Mouse (Mus musculus): ENCODE measurements around the gene Dnah12.
"Not testable (repeated sequence)": the region's sequence is repeated elsewhere in the genome, so short reads cannot be mapped to it uniquely, and the experiment has no call there.

The Dnah12 gene

DNA sequence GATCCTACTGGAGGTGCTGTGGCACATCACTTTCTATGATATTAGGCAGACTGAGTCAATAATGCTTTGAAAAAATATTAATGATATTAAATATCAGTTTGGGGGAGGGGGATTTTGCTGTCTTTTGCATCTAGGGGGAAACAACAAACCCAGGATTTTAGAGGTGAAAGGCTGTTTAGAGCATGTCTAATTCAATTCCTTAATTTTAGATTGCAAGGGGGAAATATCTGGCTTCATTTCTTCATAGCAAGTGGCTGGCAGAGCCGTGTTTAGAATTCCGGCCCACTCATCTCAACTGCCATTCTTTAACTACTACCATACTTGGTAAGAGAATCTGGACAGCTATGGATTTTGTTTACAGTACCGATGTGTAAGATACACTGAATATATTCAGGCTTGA, at the start of gene Dnah12:
Dnah12 (plus strand) TSS at position 301 of the 400 bp plus-strand sequence.
- no peak for DNase-seq

DNA sequence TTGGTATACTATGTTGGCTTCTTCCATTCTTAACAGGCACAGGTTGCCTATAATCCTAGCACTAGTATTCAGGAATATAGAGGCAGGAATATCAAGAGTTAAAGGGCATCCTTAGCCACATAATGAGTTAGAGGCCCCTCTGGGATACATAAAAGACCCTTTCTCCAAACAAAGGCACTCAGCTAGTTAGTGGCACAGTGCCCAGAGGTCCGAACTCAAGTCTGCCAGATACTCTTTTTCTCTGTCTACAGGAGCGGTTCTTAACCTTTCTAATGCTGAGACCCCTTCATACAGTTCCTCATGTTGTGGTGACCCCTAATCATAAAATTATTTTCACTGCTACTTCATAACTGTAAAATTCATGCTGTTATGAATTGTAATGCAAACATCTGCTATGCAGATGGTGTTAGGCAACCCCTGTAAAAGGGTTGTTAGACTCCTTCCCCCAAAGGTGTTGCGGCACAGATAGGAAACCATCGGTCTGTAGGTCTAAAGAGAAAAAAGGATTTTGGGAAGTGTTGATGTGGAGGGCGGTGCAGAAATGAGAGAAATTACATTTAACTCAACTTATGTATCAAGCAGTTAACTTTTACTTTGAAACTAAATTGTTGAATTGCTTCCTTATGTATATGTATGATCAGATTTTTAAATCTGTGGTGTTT, 47.0 kb upstream of the Dnah12 start:
- no peak for DNase-seq

DNA sequence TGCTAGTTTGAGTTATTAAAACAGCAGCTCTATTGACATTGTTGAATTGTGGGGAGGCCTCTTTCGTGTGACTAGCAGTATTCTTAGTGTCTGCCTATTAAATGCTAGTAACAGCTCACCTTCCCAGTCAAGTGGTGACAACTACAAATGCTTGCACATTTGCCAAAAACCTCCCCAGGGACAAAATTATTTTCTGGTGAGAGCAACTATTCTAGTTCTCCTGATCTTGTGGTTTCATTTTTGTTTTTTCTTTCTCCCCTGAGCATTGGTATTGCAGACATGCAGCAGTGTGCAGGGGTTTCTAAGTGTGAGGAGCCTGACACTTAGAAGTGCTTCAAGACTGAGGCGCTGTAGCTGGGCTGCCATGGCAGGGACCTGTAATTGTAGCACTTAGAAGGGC, 45.3 kb upstream of the Dnah12 start:
- DNase-seq: no peak

DNA sequence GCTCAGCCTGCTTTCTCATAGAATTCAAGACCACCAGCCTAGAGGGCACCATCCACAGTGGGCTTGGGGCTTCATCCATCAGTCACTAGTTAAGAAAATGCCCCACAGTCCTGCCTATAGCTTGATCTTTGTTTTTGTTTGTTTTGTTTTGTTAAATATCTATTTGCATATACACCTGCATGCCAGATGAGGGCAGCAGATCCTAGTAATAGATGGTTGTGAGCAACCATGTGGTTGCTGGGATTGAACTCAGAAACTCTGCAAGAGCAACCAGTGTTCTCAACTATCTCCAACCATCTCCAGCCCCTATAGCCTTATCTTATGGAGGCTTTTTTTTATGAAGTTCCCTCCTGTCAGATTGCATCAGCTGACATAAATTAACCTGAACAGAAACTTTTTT, 41.2 kb upstream of the Dnah12 start:
- no peak for DNase-seq

DNA sequence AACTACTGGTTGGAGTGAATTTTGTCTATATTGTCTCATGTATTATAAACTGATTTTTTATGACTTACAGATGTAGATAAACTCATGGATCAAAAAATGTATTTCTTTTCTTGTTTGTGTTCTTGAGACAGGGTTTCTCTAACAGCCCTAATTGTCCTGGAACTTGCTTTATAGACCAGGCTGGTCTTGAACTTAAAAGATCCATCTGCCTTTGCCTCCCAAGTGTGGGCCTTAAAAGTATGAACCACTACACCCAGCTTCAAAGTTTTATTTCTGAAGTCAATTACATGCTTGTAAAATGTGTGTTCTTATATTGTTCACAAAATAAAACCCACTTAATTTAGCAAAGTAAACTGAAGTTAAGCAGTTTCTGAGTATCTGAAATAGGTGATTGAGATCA, 34.9 kb upstream of the Dnah12 start:
- no peak for DNase-seq

DNA sequence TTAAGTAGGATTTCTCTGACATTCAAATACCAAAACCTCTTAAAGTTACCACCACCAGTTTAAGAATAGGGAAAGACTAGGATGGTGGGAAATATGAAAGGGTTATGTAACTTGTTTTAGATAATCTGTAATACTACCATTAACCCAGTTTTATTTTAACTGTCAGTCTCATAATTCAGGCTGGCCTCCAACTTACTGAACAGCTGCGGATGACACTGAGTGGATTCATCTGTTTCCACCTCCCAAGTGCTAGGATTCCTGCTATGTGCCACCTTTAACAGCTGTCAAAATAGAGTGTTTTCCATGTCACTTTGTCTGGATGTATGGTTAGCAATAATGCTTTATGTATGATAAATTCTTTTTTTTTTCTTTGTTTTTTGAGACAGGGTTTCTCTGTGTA, 32.8 kb upstream of the Dnah12 start:
- DNase-seq: no peak

DNA sequence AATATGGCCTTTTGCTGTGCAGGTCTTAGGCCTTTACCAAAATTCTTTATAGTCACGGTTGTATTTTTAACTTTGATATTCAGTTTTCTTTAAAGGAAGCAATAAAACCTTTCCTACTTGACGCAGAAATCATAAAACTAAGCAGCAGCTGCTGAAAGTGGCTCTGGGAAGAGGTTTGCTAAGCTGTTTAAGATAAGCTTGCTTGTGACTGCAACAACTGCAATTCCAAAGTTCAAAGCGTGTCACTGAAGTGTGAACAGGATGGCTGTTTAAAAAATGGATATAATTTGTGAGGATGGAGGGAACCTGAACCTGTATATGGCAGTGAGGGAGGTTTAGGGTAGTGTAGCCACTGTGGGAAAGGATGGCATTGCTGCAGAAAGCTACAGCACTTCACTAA, 31.1 kb upstream of the Dnah12 start:
- DNase-seq: no peak

DNA sequence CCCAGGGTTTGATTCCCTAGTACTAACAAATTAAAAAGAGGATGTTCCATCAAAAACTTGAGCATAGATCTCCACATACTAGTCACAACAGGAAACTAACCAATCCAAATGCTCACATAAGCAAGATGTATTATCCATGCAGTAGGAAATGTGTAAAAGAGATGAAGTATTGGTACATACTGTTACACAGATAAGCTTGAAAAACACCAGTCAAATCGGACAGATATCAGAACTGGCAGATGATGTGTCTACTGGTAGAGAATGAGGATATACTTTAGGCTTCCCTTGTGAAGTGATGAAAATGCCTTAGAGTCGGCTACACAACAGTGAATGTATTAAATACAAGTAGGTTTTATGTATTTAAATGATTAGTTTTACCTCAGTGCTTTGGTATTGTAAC, 30.6 kb upstream of the Dnah12 start:
- no peak for DNase-seq

DNA sequence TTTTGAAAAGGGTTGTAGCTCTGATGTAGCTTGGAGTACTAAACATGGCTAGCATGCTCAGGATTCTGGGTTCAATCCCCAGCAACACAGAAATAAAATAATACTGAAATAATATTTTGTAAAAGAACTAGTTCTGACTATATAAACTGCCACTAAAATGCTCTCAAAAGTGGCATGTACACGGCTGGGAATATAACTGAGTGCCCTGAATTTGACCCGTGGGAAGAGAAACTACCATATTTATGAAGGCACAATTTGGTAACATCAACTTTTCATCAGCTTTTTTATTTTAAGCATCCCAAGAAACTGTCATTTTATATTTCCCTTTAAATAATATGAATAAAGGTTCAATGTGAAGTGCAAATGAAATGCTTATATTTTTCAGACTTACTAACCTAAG, 29.2 kb upstream of the Dnah12 start:
- no peak for DNase-seq

DNA sequence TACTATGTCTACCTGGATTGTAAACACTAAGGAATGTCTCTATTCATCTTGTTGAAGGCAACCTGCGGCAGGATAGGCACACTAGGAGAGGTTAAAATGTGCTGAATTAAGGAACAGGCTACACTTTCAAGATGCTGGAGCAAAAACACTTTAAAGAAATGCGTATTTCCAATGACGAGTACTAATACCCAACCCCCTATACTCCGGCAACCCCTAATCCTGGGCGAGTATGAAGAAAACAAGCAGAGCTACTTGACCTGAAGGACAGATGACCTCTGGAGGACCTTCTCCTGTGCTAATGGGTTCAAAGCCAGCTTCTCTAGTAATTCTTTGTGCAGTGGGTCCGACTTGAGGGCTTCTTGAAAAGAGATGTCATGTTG, 25.1 kb upstream of the Dnah12 start:
- DNase-seq: no peak

DNA sequence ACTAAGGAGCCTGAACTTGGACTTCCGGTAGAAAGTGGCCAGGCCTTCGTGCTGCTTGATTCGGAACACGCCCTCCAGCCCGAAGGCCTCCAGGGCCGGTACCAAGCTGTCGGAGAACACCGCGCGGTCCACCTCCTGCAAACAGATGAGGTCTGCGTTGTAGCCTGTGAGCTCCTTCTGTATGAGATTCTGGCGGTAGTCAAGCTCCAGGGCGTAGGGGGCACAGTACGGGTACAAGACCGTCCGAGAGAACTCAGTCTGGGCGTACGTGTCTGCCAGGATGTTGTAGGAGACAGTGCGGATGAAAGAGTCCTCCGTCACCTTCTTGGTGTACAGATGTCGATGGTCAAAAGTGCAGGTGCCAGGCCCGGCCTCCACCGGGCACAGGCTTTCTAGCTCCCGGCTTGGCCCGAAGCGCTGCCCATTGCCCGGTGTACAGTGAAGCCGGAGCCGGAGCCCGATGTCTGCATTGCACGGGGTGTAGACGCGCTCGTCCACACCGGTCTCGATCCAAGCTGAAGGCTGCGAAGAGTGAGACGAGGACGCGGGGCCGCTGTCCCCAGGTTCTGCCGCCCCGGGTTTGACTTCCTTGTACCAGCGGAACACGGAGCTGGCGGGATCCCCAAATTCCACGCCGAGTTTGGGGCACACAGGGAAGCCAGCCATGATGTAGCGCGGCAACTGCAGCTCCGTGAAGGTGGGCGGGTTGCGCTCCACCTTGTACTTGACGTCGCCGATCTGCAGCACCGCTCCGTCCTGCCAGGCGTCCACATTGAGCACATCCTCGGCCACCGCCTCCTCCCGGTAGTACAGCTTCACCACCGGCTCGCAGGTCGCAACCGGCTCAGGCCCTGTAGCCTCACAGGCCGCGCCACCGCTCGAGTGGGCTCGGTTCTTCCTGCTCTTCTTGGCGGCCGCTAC, 24.4 kb upstream of the Dnah12 start:
- peak; percentile 23 for DNase-seq

DNA sequence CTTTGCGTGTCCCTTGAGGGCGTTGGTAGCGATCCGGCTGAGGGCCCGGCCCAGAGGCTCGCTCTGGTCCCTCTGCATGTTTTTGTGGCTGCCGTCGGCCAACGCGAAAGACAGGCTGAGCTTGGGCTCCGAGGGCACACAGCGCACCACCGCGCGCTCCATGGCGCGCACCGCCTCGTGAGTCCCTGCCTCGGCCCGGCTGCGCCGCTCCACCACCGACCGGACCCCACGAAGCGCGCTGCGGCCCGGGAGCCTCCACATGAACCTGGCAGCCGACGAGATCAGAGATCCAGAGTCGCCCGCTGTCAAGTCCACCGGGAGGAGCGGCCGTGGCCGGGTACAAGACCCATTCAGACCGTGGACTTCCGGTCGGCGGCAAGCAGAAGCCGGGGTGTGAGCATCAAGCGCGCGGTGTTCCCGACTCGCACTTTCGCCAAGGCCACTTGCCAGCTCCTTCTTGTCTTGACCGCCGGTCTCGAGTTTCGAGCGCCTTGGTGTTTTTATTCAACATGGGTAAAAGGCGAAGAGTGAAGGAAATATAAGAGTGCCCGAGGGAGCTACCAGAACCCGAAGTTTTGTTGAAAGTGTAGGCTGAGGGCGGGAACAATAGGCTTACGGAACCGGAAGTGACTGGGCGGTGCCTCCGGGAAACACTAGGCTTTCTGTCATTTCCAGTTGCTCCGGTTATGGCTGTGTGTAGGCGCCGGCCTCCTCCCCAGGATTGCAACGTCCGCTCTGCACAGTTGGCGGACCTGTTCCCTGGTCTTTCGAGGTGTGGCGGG, 23.6 kb upstream of the Dnah12 start, which contains the start of gene Pde12:
Pde12 (minus strand) TSS at position 592 of the 782 bp plus-strand sequence.
- peak; percentile 91 for DNase-seq

DNA sequence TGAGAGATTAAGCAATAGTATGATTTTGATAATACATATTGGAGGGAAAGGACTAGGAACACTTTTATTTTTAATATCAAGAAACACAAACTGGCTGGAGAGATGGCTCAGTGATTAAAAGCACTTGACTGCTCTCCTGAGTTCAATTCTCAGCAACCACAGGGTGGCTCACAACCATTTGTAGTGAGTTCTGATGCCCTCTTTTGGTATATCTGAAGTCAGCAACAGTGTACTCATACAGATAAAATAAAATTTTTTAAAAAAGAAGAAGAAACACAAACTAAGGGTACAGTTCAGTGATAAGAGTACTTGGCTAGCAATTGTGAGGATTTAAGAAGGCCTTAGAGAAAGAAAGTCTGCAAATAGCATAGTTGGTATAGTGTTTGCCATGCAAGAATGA, 22.1 kb upstream of the Dnah12 start:
- no peak for DNase-seq

DNA sequence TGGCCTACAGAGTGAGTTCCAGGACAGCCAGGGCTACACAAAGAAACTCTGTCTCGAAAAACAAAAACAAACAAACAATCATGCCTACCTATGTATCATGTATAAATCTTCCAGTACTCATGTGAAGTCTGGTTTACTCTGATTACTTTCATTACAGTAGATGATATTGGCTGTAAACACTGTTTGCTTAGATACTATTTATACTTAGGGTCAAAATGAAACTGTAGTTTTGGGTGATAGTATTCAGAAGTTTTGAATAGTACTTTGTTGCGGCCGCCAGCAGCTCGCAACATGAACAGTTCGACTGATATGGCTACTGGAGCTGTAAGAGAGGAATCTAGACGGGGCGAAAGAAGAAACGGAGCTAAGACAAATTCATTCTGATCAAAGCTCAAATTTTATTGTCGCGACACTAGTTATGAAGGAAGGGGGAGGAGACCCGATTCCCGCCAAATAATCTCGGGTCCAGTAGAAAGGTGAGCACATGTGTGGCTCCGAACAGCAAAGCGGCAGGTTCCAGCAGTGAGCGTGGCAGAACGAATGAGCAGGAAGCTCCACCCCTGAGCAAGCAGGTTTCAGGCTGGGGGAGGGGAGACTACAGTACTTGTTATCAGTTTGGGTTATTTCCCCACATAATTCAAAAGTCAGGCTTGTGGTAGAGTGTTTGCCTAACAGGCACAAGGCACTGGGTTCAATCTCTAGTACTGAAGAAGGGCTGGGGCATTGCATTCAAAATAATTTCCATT, 21.0 kb upstream of the Dnah12 start:
- DNase-seq: not testable (repeated sequence)

DNA sequence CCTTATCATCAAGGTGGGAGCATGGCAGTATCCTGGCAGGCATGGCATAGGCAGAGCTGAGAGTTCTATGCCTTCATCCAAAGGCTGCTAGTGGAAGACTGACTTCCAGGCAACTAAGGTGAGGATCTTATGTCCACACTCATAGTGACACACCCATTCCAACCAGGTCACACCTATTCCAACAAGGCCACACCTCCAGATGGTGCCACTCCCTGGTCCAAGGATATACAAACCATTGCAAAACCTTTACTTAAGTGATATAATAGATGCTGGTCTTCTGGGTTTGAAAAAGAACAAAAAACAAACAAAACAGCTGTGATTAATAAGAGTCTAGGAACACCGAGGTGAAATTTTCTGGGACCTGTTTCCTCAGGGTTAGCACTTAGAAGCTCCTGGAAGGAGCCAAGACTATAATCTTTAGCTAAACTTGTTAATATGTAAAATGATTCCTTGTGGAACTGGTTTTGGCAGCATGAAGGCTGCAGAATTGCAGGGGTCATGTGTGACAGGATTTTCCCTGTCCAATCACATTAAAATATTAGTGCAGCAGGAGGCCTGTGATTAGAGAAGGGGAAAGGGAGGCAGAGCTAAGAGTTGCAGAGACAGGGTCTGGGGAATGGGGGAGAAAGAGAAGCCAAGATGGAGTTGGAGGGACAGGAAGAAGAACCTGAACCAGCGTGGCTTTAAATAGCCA, 18.5 kb upstream of the Dnah12 start:
- DNase-seq: peak; percentile 48

DNA sequence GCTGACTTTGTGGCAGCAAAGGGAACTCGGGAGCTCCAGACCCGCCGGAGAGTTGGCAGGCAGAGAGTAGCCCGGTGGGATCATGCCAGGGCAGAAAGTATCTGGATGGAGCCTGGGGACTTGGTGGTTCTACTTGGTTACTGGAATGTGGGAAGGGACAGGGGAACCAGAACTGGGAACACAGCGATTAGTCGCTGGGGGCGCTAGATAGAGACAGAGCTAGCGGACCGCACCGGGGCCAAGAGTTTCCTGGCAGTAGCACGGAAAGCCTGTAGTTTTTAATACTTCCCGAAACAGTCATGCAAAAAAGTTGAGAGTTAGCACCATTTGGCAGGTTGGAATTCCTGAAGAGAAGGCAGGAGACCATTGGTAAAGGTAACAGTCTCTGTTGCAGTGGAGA, 17.7 kb upstream of the Dnah12 start:
- peak; percentile 64 for DNase-seq

DNA sequence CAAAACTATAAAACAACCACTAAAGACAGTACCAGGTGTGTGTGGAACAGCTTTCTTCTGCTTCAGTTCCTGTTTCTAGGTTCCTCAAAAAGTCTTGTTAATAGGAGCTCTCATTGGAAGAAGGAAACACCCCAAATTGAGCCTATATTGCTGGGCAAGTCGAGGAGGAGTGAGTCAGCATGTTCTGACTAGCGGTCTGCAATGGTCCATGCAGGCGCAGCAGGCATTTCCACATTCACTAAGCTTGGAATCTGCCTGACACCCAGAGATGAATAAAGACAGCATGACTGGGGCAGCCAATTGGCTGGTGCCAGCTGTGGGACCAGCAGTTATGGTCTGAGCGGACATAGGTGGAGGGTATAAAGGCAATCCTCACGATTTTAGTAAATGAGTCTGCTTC, 17.3 kb upstream of the Dnah12 start:
- DNase-seq: no peak

DNA sequence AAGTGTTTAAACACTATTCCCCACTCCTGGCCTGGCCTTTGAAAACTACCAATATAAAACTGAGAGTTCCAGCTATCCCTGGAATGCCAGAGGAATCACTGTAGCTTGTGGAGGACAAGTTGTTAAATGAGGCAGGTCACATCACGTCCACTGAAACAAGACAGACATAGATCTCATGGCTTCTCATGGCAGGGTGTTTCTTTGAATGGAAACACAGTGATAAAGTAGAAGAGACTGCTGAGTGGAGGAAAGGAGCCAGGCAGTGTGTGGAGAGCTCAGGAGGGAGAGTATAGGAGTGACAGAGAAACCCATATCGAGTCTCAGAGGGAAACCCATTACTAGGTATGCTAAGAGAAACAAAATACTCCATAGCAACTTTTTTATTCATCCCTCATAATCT, 2.3 kb upstream of the Dnah12 start:
- DNase-seq: no peak

DNA sequence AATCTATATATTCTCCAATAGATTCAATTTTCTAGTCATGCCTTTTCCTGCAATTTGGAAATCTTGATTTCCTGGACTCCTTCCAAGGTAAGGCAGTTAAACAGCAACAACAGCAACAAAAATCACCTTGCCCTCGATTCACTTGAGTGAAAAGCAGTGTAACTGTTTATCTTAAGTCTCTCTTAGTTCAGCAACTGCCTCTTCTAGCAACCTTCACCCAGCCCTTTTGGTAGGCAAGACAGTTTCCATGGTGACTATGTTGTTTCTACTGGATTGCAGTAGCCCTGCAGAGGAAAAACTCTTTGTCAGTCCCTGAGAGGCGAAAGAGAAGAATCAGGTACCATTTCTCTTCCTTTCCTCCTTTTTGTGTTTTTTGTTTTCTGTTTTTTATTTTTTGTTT, 1.7 kb upstream of the Dnah12 start:
- peak; percentile 15 for DNase-seq

DNA sequence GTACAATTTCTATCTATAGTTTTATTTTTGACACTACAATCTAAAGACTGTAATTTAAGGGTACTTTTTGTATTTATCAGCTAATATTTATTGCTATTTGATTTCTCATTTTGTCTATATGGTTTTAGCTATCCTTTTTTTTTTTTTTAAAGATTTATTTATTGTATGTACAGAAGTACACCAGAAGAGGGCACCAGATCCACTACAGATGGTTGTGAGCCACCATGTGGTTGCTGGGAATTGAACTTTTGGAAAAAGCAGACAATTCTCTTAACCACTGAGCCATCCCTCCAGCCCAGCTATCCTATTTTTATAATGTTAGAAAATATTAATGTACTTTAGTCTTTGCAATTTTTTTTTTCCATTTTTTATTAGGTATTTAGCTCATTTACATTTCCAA, 4.8 kb downstream of the Dnah12 start:
- no peak for DNase-seq

DNA sequence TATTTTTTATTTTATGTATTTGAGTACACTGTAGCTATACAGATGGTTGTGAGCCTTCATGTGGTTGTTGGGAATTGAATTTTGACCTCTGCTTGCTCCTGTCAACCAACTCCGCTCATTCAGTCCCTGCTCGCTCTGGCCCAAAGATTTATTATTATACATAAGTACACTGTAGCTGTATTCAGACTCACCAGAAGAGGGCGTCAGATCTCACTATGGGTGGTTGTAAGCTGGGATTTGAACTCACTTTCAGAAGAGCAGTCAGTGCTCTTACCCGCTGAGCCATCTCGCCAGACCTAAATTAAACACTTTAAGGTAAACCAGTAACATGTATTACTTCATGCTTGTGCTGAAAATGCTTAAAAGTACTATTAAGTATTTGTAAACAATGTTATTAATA, 12.2 kb downstream of the Dnah12 start:
- DNase-seq: not testable (repeated sequence)

DNA sequence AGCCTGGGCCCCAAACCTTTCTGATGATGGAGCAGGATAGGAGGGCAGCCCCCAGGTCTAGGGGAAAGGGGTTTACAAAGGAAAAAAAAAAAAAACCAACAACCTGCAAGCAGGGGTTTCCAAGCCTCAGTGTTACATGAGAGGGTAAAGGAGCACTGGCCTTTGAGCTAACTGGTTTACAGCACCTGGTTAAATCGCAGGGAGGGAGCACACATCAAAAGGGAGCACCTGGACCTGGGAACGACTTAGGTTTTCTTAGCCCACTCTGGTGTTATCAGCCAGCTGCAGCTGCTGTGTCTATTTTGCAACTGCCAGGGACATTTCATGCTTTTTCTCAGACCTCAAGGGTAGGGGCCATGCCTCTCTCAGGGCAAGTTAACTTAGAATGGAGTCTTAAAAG, 26.6 kb downstream of the Dnah12 start:
- DNase-seq: not testable (repeated sequence)
